Mouse (Mus musculus) skeletal muscle tissue, postnatal 0 days (tissue): ENCODE results near the gene Zfp536. TPM values are rescaled to one million over a fixed set of nuclear protein-coding genes. Genes with fewer than 3 reads are reported as not detected.

Experiments
- polyA plus RNA-seq: library from polyadenylated mRNA; unstranded; fragments of >200 nt; fragmentation: Nextera tagmentation; extraction: Ambion mirVana; gene quantifications from 2 replicates; pipeline ENCODE4 v1.2.1, GENCODE M21; 2015

The Zfp536 gene
- 2.7 and 3.1 TPM in 2 replicates for polyA plus RNA-seq

GRCm38 (mm10) chr7:37773312-37773702 lies at the start of gene Zfp536:
Gene Zfp536 (minus strand): TSS chr7:37773641.

Other genes with a start within 250 kb of the Zfp536 start
- 35.2 and 35.8 TPM in 2 replicates for gene Uri1, start 249.9 kb upstream of the Zfp536 start, polyA plus RNA-seq